Mouse (Mus musculus) adrenal gland, postnatal 25 days (tissue): ENCODE measurements around the gene Bola1. TPM values are rescaled to one million over a fixed set of nuclear protein-coding genes. Genes with fewer than 3 reads are reported as not detected.
"Not testable (repeated sequence)": the region's sequence is repeated elsewhere in the genome, so short reads cannot be mapped to it uniquely, and the experiment has no call there.

Experiments
- DNase-seq: peaks from one replicate; pipeline ENCODE4 v3.0.0; 2021; ENCODE audit warnings: mixed read lengths
- total RNA-seq: library from RNA; stranded (reverse); gene quantifications from 2 replicates; pipeline ENCODE4 v1.2.3, GENCODE M21; 2021

Bola1 gene
- total RNA-seq, 1 experiment from 2014 or later = 42.4 TPM

GRCm38 (mm10) chr3:96180727-96181477 is 38.6 kb downstream of the Bola1 start, which contains the start of gene Sv2a:
Gene Sv2a, plus strand, starts transcription at chr3:96181151.
- peak; percentile 62 for DNase-seq

GRCm38 (mm10) chr3:96179531-96179930 is 40.0 kb downstream of the Bola1 start:
- peak; percentile 26 for DNase-seq

- DNase-seq = no peak
Observed at GRCm38 (mm10) chr3:96178902-96179301, 40.6 kb downstream of the Bola1 start.

GRCm38 (mm10) chr3:96178427-96178826 is 41.1 kb downstream of the Bola1 start:
- DNase-seq = no peak

GRCm38 (mm10) chr3:96175251-96175650 is 44.3 kb downstream of the Bola1 start:
- DNase-seq = no peak

- DNase-seq = not testable (repeated sequence)
Observed at GRCm38 (mm10) chr3:96174042-96174441, 45.5 kb downstream of the Bola1 start.

- no peak for DNase-seq
Observed at GRCm38 (mm10) chr3:96173185-96173584, 46.3 kb downstream of the Bola1 start.

GRCm38 (mm10) chr3:96172197-96173178 is 47.0 kb downstream of the Bola1 start, which contains the start of gene Sf3b4:
Gene Sf3b4, plus strand, starts transcription at chr3:96172332.
- peak; percentile 87 for DNase-seq

- DNase-seq = no peak
Observed at GRCm38 (mm10) chr3:96171583-96172196, 47.8 kb downstream of the Bola1 start.

- DNase-seq = no peak
Observed at GRCm38 (mm10) chr3:96170976-96171545, 48.4 kb downstream of the Bola1 start.

- DNase-seq = peak; percentile 44
Observed at GRCm38 (mm10) chr3:96170276-96170675, 49.2 kb downstream of the Bola1 start.

- DNase-seq = no peak
Observed at GRCm38 (mm10) chr3:96168466-96169158, 50.9 kb downstream of the Bola1 start.

- no peak for DNase-seq
Observed at GRCm38 (mm10) chr3:96163040-96163439, 56.5 kb downstream of the Bola1 start.

- no peak for DNase-seq
Observed at GRCm38 (mm10) chr3:96161869-96162840, 57.4 kb downstream of the Bola1 start, which contains the start of gene Mtmr11. Gene Mtmr11, plus strand, starts transcription at chr3:96162004.

- DNase-seq = peak; percentile 75
Observed at GRCm38 (mm10) chr3:96160803-96161516, 58.5 kb downstream of the Bola1 start.

GRCm38 (mm10) chr3:96160222-96160802 is 59.2 kb downstream of the Bola1 start:
- DNase-seq = peak; percentile 58

- no peak for DNase-seq
Observed at GRCm38 (mm10) chr3:96159820-96160219, 59.7 kb downstream of the Bola1 start.

GRCm38 (mm10) chr3:96155501-96155900 is 64.0 kb downstream of the Bola1 start:
- no peak for DNase-seq

- no peak for DNase-seq
Observed at GRCm38 (mm10) chr3:96152611-96153010, 66.9 kb downstream of the Bola1 start.
